Mouse (Mus musculus) CH12F3 (cell line): ENCODE results near the gene Mrtfa.

Experiments used
- in situ Hi-C: fragments of 300-500 bp; cut with MboI; formaldehyde crosslinking; loops from 2 replicates; pipeline ENCODE4 v1.14.3; 2020; ENCODE audit warnings: low sequenced_read_pairs

Gene Mrtfa

GRCm38 (mm10) chr15:81035417-81036162 is 155.0 kb downstream of the Mrtfa start:
- in situ Hi-C loops: no loop called here

- in situ Hi-C loops: no loop called here
These were observed 156.4 kb downstream of the Mrtfa start for GRCm38 (mm10) chr15:81034119-81034518.

- in situ Hi-C loops: no loop called here
These were observed 157.5 kb downstream of the Mrtfa start for GRCm38 (mm10) chr15:81032941-81033629.

- in situ Hi-C loops: no loop called here
These were observed 158.9 kb downstream of the Mrtfa start for GRCm38 (mm10) chr15:81031611-81032010.

- in situ Hi-C loops: no loop called here
These were observed 159.6 kb downstream of the Mrtfa start for GRCm38 (mm10) chr15:81030891-81031425.

- in situ Hi-C loops: no loop called here
These were observed 163.0 kb downstream of the Mrtfa start for GRCm38 (mm10) chr15:81027378-81028173.

- in situ Hi-C loops: no loop called here
These were observed 163.7 kb downstream of the Mrtfa start for GRCm38 (mm10) chr15:81026901-81027300.

- in situ Hi-C loops: no loop called here
These were observed 166.7 kb downstream of the Mrtfa start for GRCm38 (mm10) chr15:81023842-81024241.

GRCm38 (mm10) chr15:81022437-81022836 is 168.1 kb downstream of the Mrtfa start:
- in situ Hi-C loops: no loop called here

- in situ Hi-C loops: no loop called here
These were observed 169.2 kb downstream of the Mrtfa start for GRCm38 (mm10) chr15:81021377-81021776.

GRCm38 (mm10) chr15:81017308-81017707 is 173.2 kb downstream of the Mrtfa start:
- in situ Hi-C loops: no loop called here

GRCm38 (mm10) chr15:81016488-81016887 is 174.1 kb downstream of the Mrtfa start:
- in situ Hi-C loops: no loop called here

- in situ Hi-C loops: no loop called here
These were observed 175.4 kb downstream of the Mrtfa start for GRCm38 (mm10) chr15:81015068-81015744.

- in situ Hi-C loops: no loop called here
These were observed 177.4 kb downstream of the Mrtfa start for GRCm38 (mm10) chr15:81013186-81013585.

GRCm38 (mm10) chr15:81012359-81012758 is 178.2 kb downstream of the Mrtfa start:
- in situ Hi-C loops: no loop called here

GRCm38 (mm10) chr15:81011523-81011922 is 179.0 kb downstream of the Mrtfa start:
- in situ Hi-C loops: no loop called here

GRCm38 (mm10) chr15:81010114-81010513 is 180.4 kb downstream of the Mrtfa start:
- in situ Hi-C loops: no loop called here

- in situ Hi-C loops: no loop called here
These were observed 181.9 kb downstream of the Mrtfa start for GRCm38 (mm10) chr15:81008689-81009123.

- in situ Hi-C loops: no loop called here
These were observed 182.7 kb downstream of the Mrtfa start for GRCm38 (mm10) chr15:81007905-81008304.

GRCm38 (mm10) chr15:81007339-81007738 is 183.2 kb downstream of the Mrtfa start:
- in situ Hi-C loops: no loop called here
